Mouse (Mus musculus) intestine, embryonic 16.5 days (tissue): Measurements from ENCODE around the gene Nav1. TPM values are rescaled to one million over a fixed set of nuclear protein-coding genes. Genes with fewer than 3 reads are reported as not detected.
A peak's percentile ranks its signal among the peaks of the same experiment; 100 is the strongest.

Source experiments
- ATAC-seq: fragments of 200-750 bp; cut with Nextera tagmentation; 2 replicates; pipeline ENCODE4 v1.8.0; 2017; ENCODE audit warnings: moderate TSS enrichment, moderate library complexity
- H3K27ac ChIP-seq: fragments of 300-500 bp; sonication (generic); 2 replicates; pipeline ENCODE4 v1.5.1; 2014; ENCODE audit warnings: mild to moderate bottlenecking, low read length
- H3K27me3 ChIP-seq: fragments of 300-500 bp; sonication (generic); replicated peaks from 2 replicates; pipeline ENCODE4 v1.6.1; 2014; ENCODE audit warnings: low read length, control low read depth, mixed read lengths; ENCODE audit not compliant: control insufficient read depth, insufficient read depth
- H3K36me3 ChIP-seq: fragments of 300-500 bp; sonication (generic); 2 replicates; pipeline ENCODE4 v1.6.1; 2014; ENCODE audit warnings: low read length, control low read depth; ENCODE audit not compliant: control insufficient read depth, insufficient read depth
- H3K4me1 ChIP-seq: fragments of 300-500 bp; sonication (generic); 2 replicates; pipeline ENCODE4 v1.6.1; 2014; ENCODE audit warnings: low read length, control low read depth, mixed read lengths; ENCODE audit not compliant: control insufficient read depth, insufficient read depth
- H3K4me2 ChIP-seq: fragments of 300-500 bp; sonication (generic); 2 replicates; pipeline ENCODE4 v1.6.1; 2014; ENCODE audit warnings: low read depth, low read length, control low read depth
- H3K4me3 ChIP-seq: fragments of 300-500 bp; sonication (generic); 2 replicates; pipeline ENCODE4 v1.5.1; 2014; ENCODE audit warnings: mild to moderate bottlenecking, low read length
- H3K9ac ChIP-seq: fragments of 300-500 bp; sonication (generic); 2 replicates; pipeline ENCODE4 v1.6.1; 2014; ENCODE audit warnings: low read depth, low read length
- H3K9me3 ChIP-seq: fragments of 300-500 bp; sonication (generic); 2 replicates; pipeline ENCODE4 v1.6.1; 2016; ENCODE audit warnings: low read length, control low read depth; ENCODE audit not compliant: control insufficient read depth
- WGBS: fragments of 180-500 bp; shearing (Covaris S2); extraction: QIAGEN DNeasy Blood & Tissue Kit; methylation state at CpG from one replicate; pipeline ENCODE4 v1.1.7; 2014; 5-methylcytosine and 5-hydroxymethylcytosine counted together
- polyA plus RNA-seq: library from polyadenylated mRNA; unstranded; fragments of >200 nt; fragmentation: Nextera tagmentation; extraction: Ambion mirVana; gene quantifications from 2 replicates; pipeline ENCODE4 v1.2.1, GENCODE M21; 2015

The Nav1 gene
- polyA plus RNA-seq, 1 experiment from 2014 or later, result 9.0 TPM

- no peak for ATAC-seq
- H3K4me1 ChIP-seq, result peaks cover 25% of the 10 kb centered on the region
- no peak overlapping the region for H3K27ac ChIP-seq
- no peak overlapping the region for H3K4me2 ChIP-seq
- H3K36me3 ChIP-seq, result no peaks in the 10 kb centered on the region
- H3K9ac ChIP-seq, result no peak overlapping the region
- no peak overlapping the region for H3K4me3 ChIP-seq
- peaks cover 20% of the 10 kb centered on the region for H3K27me3 ChIP-seq
- H3K9me3 ChIP-seq, result no peaks in the 10 kb centered on the region
Measured at GRCm38 (mm10) chr1:135586903-135587302, 20.2 kb downstream of the Nav1 start.

DNA sequence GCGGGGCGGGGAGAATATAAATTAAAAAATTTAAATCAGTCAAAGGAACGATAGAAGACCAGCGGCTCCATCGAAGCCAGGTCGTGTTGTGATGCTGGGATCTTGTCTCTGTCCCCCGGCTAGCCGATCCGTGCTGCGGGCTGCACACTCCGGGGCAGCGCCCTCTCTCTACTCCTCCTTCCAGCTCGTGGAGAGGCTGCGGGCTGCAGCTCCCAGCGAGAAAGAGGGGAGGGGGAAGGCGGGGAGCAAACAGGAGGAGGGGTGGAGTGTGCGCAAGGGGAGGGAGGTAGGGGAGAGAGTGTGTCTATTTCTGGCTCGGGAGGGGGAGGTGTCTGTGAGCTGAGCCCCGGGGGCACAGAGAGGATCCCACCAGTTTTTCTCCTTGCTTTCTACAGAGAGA lies 21.5 kb downstream of the Nav1 start:
- Histone ChIP-seq H3K27ac (peak overlapping the region; percentile 70; the same call in 1 of the 2 replicates), H3K4me2 (peak overlapping the region; percentile 89), H3K36me3 (no peaks in the 10 kb centered on the region), H3K9me3 (no peaks in the 10 kb centered on the region), H3K4me1 (peaks cover 19% of the 10 kb centered on the region), H3K9ac (peak overlapping the region; percentile 56), H3K4me3 (peak overlapping the region; percentile 59), H3K27me3 (peaks cover 20% of the 10 kb centered on the region)
- peak; percentile 71 for ATAC-seq
- WGBS, result 1% methylated on average over 19 of the region's 19 CpGs

DNA sequence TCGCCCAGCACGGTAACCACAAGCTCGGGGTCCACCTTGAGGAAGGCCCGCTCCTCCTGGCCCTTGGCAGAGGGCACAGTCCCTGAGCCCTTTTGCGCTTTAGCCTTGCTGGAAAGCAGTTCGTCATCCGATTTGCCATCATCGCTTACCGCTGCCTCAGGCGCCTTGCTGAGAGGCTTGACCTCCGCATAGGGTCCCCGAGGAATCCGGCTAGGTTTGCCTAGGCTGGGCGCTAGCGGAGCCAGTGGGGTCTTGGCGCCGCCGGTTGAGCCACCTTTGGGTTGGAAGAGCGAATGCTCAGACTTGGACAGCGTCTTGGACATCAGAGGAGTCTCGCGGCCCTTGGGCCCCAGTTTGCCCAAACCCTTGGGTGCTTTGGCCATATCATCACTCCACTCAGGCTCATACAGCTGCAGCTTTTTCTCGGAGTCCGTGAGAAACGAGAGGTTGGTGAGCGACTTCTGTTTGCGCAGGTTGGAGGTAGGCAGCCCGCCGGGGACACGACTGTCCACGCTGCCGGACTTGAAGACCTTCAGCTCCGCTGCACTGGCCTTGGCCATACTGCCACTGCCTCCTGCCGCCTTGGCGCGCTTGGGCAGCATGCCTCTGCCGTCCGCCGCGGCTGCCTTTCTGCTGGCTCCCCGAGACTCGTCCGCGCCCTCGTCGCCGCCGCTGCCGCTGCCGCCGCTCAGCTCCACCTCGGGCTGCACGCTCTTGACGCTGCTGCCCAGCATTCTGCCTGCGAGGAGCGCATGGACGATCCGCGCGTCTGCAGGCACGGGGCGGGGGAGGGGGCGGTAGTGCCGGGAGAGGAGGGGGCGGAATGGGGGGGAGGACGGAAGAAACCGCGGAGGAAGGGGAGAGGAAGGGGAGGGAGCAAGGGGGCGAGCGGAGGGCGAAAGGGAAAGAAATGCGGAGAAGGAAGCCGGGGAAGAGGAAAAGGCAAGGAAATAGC lies 22.2 kb downstream of the Nav1 start:
- Histone ChIP-seq H3K4me2 (peak overlapping the region; percentile 89), H3K4me1 (peaks cover 19% of the 10 kb centered on the region), H3K36me3 (no peaks in the 10 kb centered on the region), H3K4me3 (peak overlapping the region; percentile 59), H3K9ac (peak overlapping the region; percentile 56), H3K27ac (peak overlapping the region; percentile 70), H3K9me3 (no peaks in the 10 kb centered on the region), H3K27me3 (peaks cover 20% of the 10 kb centered on the region)
- peak; percentile 57 for ATAC-seq
- 2% methylated on average over 73 of the region's 73 CpGs for WGBS

GRCm38 (mm10) chr1:135583678-135584515 lies 23.2 kb downstream of the Nav1 start:
- Histone ChIP-seq H3K4me3 (peak overlapping the region; percentile 59), H3K27me3 (peaks cover 20% of the 10 kb centered on the region), H3K4me2 (peak overlapping the region; percentile 89), H3K36me3 (no peaks in the 10 kb centered on the region), H3K9me3 (no peaks in the 10 kb centered on the region), H3K4me1 (peaks cover 23% of the 10 kb centered on the region), H3K27ac (peak overlapping the region; percentile 75), H3K9ac (peak overlapping the region; percentile 56)
- peak; percentile 7; the same call in 1 of the 2 replicates for ATAC-seq
- 11% methylated on average over 21 of the region's 21 CpGs for WGBS

DNA sequence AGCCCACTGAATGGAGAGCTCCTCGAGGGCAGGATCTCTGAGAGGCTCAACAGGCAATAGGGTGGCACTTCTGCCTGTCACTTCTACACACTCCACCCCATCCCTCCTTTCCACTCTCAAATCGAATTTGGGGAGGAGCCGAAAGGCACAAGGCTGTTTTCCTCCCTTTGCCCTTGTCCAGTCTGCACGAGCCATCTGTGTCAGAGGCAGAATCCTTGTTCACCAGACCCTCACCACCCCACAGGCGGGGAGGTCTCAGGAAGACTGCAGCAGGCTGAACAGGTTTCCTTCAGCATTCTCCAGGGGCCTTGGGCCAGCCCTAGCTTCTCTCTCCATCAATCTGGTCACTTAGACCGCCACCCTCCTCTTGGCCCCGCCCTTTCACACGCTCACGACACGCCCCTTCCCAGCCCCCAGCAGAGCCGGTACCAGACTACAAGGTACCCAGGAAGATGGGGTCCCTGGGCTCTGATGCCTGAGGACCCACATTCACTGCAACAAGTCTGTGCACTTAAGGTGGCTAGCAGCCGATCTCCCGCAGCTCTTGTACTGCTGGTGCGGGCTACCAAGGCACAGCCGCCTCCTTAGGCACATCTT lies 23.9 kb downstream of the Nav1 start:
- Histone ChIP-seq H3K9ac (peak overlapping the region; percentile 56), H3K27me3 (peaks cover 20% of the 10 kb centered on the region), H3K4me2 (peak overlapping the region; percentile 89), H3K9me3 (no peaks in the 10 kb centered on the region), H3K36me3 (no peaks in the 10 kb centered on the region), H3K4me3 (peak overlapping the region; percentile 59), H3K4me1 (peaks cover 30% of the 10 kb centered on the region), H3K27ac (peak overlapping the region; percentile 75)
- ATAC-seq, result peak; percentile 32
- 17% methylated on average over 15 of the region's 15 CpGs for WGBS

GRCm38 (mm10) chr1:135581001-135581400 lies 26.1 kb downstream of the Nav1 start:
- no peaks in the 10 kb centered on the region for H3K36me3 ChIP-seq
- 37% methylated on average over 8 of the region's 8 CpGs for WGBS
- H3K9ac ChIP-seq, result no peak overlapping the region
- no peak for ATAC-seq
- no peak overlapping the region for H3K27ac ChIP-seq
- H3K9me3 ChIP-seq, result no peaks in the 10 kb centered on the region
- peaks cover 20% of the 10 kb centered on the region for H3K27me3 ChIP-seq
- no peak overlapping the region for H3K4me3 ChIP-seq
- peaks cover 40% of the 10 kb centered on the region for H3K4me1 ChIP-seq
- no peak overlapping the region for H3K4me2 ChIP-seq

GRCm38 (mm10) chr1:135579111-135579510 lies 28.0 kb downstream of the Nav1 start:
- H3K9ac ChIP-seq, result no peak overlapping the region; the same call in 1 of the 2 replicates
- no peaks in the 10 kb centered on the region for H3K36me3 ChIP-seq
- no peaks in the 10 kb centered on the region for H3K9me3 ChIP-seq
- no peak for ATAC-seq
- no peak overlapping the region for H3K4me3 ChIP-seq
- peaks cover 4% of the 10 kb centered on the region for H3K27me3 ChIP-seq
- WGBS, result 61% methylated on average over 3 of the region's 3 CpGs
- peaks cover 36% of the 10 kb centered on the region for H3K4me1 ChIP-seq
- no peak overlapping the region for H3K4me2 ChIP-seq
- H3K27ac ChIP-seq, result no peak overlapping the region

DNA sequence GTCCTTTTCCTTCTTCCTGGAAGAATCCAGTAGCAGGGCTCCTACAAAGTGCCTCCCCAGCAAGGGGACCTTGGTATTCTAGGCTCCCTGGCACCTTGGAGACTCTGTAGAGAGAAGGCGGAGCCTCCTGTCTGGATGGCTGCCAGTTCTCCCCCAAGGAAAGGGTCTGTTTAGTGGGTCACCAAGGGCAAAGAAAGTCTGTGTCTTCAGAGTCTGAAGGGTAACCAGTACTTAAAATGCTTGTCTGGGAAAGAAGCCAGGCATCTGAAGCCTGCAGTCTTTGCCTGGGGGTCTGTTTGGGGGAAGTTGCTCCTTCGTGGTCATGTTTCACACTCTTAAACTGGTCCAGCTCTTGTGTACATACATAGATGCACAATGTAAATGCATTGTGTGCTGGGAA lies 29.3 kb downstream of the Nav1 start:
- Histone ChIP-seq H3K36me3 (no peaks in the 10 kb centered on the region), H3K9ac (no peak overlapping the region), H3K4me3 (no peak overlapping the region), H3K4me2 (no peak overlapping the region), H3K4me1 (peaks cover 32% of the 10 kb centered on the region), H3K9me3 (no peaks in the 10 kb centered on the region), H3K27ac (0 out of 2 replicates have a peak overlapping the region, but pooled peaks have one; percentile 5), H3K27me3 (no peaks in the 10 kb centered on the region; the same call in none of the 2 replicates)
- ATAC-seq, result 0 out of 2 replicates have a peak, but pooled peaks have one; percentile 13
- 45% methylated on average over 2 of the region's 2 CpGs for WGBS

- 95% methylated on average over 1 of the region's 1 CpGs for WGBS
- Histone ChIP-seq H3K27ac (no peak overlapping the region), H3K4me1 (peaks cover 23% of the 10 kb centered on the region)
Measured at GRCm38 (mm10) chr1:135575393-135575792, 31.7 kb downstream of the Nav1 start.

More at GRCm38 (mm10) chr1:135575393-135575792, 31.7 kb downstream of the Nav1 start:
- H3K4me2 ChIP-seq, result no peak overlapping the region
- no peak overlapping the region for H3K9ac ChIP-seq
- H3K9me3 ChIP-seq, result no peaks in the 10 kb centered on the region
- no peak overlapping the region for H3K4me3 ChIP-seq
- no peaks in the 10 kb centered on the region for H3K36me3 ChIP-seq
- H3K27me3 ChIP-seq, result no peaks in the 10 kb centered on the region; the same call in 1 of the 2 replicates
- no peak for ATAC-seq
